Mouse (Mus musculus) embryo, embryonic 11.5 days (tissue): ENCODE measurements around the gene Lrrc8c.
"Not testable (repeated sequence)": the region's sequence is repeated elsewhere in the genome, so short reads cannot be mapped to it uniquely, and the experiment has no call there.

Experiments
- DNase-seq: peaks from one replicate; pipeline ENCODE4 v3.0.0-alpha.2; 2012; ENCODE audit warnings: low read depth, low spot score

Lrrc8c gene

DNA sequence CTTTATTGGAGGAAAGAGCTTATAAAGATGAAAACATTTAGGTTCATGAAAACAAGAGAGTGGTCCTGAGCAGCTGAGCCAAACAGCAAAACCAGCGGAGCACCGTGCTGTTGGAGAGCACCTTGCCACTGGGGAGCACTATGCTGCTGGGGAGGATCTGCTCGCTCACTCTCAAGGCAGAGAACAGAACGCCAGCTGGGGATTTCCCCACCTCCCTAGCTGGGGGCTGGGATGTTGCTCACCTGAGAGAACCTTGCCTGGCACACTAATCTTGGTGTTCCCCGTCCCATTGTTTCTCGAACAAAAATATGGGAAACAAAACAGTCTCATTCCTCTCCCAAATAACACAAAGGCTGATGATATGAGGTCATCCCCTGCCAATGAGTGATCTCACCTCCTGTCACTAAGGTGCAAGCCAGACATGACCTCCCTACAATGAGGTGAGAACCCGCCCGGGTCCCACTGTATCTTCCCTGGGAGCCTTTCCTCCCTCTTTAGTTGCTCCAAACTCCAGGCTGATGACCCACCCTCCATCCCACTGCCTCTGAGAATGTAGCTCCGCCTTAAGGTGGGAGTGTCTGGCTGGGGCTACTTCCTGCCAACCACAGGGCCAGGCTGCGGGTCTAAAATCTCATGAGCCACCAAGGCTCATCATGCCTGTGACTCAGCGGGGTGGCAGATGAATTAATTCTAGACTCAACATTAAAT, 117.5 kb downstream of the Lrrc8c start:
- no peak for DNase-seq

- DNase-seq = not testable (repeated sequence)
Measured at GRCm38 (mm10) chr5:105638266-105638665, 119.1 kb downstream of the Lrrc8c start.

- DNase-seq = no peak
Measured at GRCm38 (mm10) chr5:105638916-105639315, 119.7 kb downstream of the Lrrc8c start.

GRCm38 (mm10) chr5:105639363-105639762, 120.2 kb downstream of the Lrrc8c start:
- no peak for DNase-seq

DNA sequence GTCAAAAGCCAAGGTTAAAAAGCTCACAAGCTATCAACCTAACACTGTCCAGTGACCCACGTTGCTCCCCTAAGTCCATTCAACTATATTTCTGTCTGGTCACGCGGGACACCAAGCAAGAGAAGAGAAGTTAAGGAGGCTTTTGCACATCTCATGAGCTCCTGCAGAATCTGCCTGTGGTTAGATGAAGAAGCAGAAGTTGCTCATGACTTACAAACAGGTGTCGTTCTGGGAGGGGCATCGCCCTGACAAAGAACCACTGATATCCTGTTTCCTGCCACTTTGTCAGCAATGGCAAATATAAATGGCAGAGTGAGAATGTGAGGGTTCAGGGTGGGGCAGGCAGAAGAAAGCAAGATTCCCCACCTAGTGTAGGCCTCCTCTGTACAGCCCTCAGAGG, 123.3 kb downstream of the Lrrc8c start:
- DNase-seq = no peak

DNA sequence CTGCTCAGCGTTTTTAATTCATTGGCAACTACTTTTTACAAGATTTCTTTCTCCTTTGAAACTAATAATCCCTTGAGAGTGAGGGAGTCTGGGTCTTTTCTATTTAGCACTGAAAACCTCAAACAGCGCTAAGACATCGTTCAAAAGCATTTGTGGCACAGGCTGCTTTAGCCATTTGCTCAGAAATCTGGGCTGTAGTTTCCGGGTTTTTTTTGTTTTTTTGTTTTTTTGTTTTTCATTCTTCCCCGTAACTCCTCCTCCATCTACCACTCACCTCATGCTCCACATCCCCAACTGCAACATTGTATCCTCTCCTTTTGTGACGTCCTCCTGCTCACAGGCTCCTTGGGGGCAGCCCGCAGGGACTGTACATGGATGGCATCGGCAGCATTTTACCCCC, 124.1 kb downstream of the Lrrc8c start:
- no peak for DNase-seq

DNA sequence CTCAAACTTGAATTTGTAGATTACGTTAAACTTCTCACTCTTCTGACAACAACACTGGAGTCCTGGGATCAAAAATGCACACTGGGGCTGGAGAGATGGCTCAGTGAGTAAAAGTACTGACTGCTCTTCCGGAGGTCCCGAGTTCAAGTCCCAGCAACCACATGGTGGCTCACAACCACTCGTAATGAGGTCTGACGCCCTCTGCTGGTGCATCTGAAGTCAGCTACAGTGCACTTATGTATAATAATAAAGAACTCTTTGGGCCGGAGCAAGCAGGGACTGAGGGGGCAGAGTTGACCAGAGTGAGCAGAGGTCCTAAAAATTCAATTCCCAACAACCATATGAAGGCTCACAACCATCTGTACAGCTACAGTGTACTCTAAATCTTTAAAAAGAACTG, 125.0 kb downstream of the Lrrc8c start:
- DNase-seq = no peak

DNA sequence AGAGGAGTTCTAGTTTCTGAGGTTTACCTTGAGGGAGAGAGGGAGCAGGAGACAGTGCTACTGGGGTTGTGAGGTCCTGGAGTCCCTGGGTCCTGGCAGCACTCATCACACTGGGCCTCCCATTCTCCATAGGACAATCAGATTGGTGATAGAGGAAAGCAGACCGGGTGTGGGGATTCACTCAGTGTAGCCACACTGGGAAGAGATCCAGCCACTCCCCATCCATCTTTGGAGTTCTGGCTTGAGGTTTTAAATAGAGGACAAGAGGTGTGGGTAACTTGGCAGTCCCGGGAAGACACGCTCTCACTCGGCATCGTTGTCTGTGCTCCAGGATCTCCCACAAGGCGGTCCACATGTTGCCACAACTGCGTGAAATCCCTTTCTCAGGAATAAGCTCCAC, 127.9 kb downstream of the Lrrc8c start:
- DNase-seq = no peak

GRCm38 (mm10) chr5:105648648-105649287, 129.6 kb downstream of the Lrrc8c start:
- no peak for DNase-seq

DNA sequence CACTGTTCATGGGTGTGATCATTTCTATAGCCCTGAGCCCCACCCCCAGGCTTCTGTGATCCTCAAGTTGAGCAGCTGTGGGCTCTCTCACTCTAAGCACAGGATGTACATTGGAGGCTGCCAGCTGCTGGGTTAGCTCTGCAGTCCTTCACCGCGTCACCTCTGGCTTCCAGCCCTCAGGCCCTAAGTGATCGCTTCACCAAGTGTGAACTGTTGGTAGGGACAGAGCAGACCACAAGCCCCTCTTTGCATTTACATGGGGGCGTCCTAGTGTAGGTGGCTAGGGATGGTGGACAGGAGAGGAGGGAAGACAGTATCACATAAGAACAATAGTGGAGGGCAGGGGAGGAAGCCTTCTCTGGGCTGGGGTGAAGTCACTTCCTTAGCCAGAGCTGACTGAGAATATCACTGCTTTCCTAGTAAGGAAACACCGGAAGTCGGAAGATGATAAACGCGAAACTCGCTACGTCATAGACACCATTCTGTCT, 130.4 kb downstream of the Lrrc8c start:
- no peak for DNase-seq

- no peak for DNase-seq
Measured at GRCm38 (mm10) chr5:105650728-105651479, 131.7 kb downstream of the Lrrc8c start.

DNA sequence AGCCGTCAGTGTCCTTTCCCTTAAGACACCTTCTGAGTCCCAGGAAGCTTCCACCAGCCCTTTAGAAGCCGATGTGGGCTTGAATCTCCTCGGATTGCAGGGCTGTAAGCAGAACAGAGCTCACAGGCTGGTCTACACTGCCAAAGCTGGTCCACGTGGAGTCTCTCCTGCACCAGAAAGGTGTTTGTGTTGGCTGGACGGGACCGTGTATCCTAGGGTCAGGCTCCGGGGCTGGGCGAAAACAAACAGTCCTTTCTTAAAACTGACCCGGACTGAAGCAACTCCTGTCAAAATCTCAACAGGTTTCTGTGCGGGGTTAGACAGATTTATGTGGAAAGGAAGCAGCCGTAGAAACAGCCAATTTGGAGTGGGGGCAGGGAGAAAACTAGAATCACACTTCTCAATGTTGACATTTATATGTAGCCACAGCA, 132.4 kb downstream of the Lrrc8c start:
- no peak for DNase-seq

DNA sequence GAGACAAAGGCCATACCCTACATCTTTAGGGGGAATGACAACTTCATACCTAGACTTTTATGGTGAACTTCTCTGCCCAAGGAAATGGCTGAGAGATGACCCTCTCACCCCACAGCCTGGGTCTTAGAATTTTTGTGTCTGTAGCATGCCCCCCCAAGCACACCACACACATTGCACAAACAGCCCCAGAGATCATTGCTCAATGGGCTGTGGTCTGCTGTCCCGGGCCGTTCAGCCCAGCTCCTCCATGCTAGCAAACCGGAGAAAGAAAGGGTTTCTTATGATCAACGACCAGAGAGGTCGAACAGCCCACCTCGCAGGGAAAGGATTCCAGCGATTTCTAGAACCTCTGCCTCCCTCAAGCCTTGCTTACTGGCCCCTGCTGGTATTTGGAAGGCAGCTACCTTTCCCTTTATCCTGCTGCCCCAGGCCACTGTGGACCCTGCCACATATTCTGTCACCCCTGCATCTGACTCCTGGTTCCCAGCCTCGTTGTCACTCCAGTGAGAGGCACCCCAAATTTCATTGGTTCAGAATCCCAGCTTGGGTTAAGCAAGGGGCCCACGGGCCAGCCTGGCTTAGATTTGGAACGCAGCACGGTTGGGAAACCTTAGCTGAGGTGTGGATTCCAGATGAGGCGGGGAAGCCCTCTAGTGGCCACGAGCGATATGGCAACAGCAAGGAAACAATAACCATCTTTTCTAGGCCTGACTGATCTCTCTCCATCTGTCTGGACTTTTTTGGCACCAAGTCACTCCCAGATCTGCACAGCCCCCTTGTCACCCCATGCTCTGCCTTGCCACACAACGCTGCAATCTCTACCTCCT, 135.3 kb downstream of the Lrrc8c start:
- DNase-seq = peak; percentile 72

DNA sequence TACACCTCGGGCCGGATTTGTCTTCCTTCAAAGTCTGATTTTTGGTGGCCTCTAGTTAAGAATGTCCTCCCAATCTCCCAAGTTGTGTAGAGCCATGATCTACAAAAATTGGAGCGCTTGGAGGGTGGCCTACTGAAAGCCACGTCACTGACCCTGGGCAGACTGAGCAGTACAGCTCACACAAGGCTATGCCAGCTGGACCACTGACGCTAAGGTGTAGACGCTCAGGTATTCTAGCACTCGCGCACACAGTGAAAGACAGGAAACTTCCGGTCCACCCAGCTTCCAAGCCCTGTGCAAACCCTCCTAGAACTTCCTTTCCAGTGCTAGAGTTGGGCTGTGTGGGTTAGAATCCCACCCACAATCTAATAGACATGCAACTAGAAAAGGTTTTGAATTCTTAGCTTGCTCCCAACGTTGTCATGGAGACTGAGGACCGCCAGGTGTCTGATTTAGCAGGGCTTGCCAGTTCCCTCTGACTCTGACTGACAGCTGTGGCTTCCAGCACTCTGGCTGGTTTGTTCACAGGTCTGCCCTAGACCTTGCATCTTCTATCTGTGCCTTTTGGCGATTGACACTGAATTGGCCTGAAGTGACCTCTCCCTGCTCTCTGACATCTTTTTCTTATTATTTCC, 136.0 kb downstream of the Lrrc8c start:
- DNase-seq = no peak

DNA sequence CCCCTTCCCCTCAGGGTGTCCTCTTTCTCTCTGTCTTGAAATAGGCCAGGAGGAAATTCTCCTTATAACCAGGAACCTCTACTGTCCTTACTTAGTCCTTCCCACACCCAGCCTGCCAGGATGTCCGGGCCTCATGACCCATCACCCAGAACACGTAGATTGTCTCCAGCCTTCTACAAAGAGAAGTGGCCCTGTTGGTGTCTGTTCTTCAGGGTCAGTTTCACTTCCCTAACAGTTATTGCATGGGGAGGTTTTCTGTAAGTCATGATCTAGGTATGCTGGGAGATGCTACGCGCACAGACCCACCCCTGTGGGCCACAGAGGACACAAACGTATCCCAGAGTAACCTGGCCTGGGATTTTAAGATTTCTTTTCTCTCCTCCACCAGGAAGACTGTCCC, 142.7 kb downstream of the Lrrc8c start:
- DNase-seq = no peak
